Mouse (Mus musculus) stomach, postnatal 0 days (tissue): ENCODE measurements around the gene Rapgefl1.

Source experiments
- CTCF ChIP-seq: IDR thresholded peaks from 2 replicates; pipeline ENCODE4 v1.5.1; 2016; ENCODE audit warnings: antibody characterized with exemption, low read depth, mild to moderate bottlenecking, moderate library complexity
- EP300 ChIP-seq: optimal IDR thresholded peaks from 2 replicates; pipeline ENCODE3; 2016; ENCODE audit warnings: antibody characterized with exemption

GRCm38 (mm10) chr11:98838512-98838911 is 1.9 kb downstream of the Rapgefl1 start:
- TF ChIP-seq EP300 (no peak), CTCF (no peak)
